Mouse (Mus musculus): Measurements from ENCODE around the gene Ccl22.

DNA sequence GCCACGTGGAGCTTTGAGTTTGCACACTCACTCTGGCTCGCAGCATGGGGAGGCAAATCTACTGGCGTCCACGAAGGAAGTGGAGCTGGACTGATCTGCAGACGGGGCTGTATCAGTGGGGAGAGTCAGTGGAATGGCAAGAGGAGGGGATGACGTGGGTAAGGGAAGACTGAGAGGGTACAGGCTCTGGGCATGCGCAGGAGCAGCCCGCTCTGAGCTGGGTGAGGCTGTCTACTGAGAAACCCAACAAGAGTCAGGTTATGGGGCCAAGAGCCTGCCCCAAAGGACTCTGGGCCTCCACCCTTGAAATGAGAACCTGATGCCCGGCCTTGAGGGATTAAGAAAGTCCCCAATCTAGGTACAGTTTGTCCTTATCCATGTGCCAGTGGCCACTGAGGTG, 418 bp upstream of the Ccl22 start:
- TF ChIP-seq CTCF (IDR thresholded peaks at IDR 0.05; ENCODE audit: insufficient read depth, low read depth, low read length) = no peak
- no peak for TF ChIP-seq POLR2A (IDR thresholded peaks at IDR 0.05; ENCODE audit: insufficient read depth, low read depth, low read length)

Measured in olfactory bulb, adult 2 months (tissue).